Mouse (Mus musculus): Measurements from ENCODE around the gene Plg. TPM values are rescaled to one million over a fixed set of nuclear protein-coding genes. Genes with fewer than 3 reads are reported as not detected.

The Plg gene
- not detected in 2 replicates for polyA plus RNA-seq (2014; fragmentation: Nextera tagmentation; extraction: Ambion mirVana)

DNA sequence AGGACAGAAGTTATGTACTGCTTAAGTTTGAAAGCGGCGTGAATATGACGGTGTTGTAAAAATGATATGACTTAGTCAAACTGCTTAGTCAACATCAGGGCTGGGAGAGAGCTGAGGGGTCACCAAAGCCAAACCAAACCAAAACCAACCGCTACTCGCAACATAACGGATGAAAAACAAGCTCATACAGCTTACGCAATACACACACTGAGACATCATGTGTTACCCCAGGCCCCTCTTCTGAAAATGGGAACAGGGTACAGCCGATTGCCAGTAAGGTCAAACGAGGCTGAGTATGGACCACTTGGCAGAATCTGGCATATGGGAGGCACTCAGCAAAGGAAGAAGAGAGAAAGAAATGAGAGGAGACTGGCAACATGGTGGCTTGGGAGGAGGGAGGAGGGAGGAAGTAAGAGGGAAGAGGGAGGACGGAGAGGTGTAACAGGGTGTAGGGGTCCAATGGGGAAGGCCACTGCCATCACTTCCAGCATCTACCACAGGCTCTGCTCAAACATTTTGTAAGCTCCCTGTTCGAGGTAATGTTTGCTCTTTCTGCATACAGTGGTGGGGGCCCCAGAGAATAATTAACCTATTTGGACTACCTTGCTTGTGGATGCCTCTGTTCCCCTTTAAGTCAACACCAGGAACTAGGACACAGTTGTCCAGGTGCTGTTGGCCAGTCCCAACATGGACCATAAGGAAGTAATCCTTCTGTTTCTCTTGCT, at the start of gene Plg:
Gene Plg, plus strand, starts transcription at position 628 of the 725 bp plus-strand sequence.
- Histone ChIP-seq H3K27ac (replicated peaks; ENCODE audit: low read depth, low read length) (no peak within 1 kb of the TSS), H3K4me3 (replicated peaks; ENCODE audit: low read depth, low read length) (no peak within 1 kb of the TSS), H3K9me3 (ENCODE audit: control insufficient read depth, low read length) (no peaks in the 10 kb centered on the region), H3K27me3 (ENCODE audit: control insufficient read depth, insufficient read depth, low read length) (no peaks in the 10 kb centered on the region), H3K9ac (replicated peaks; ENCODE audit: low read length) (no peak within 1 kb of the TSS), H3K4me1 (ENCODE audit: control insufficient read depth, insufficient read depth, low read length) (no peaks in the 10 kb centered on the region), H3K4me2 (ENCODE audit: low read length) (no peak within 1 kb of the TSS), H3K36me3 (ENCODE audit: control insufficient read depth, insufficient read depth, low read length) (no peaks in the 10 kb centered on the region)
- ATAC-seq (ENCODE audit: low FRiP score, low TSS enrichment) (no peak), DNase-seq (no peak)
- WGBS, result 95% methylated on average over 11 of the region's 11 CpGs

DNA sequence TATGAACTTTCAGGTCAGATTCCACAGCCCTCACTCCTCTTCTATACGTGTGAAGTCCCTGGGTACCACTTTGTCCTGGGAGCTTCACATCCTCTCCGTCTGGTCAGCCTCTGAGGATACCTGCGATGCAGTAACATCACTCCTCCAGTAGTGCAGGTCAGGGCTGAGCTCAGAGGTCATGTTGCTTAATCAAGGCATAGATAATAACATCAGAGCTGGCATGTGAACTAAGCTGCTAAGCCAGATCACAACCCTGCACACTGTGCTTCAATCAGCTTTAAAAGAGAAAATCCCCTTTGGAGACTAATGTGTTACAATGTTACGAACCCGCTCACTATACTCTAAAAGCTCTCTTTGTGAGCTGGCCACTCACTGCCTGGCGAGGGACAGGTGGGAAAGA, 43.3 kb upstream of the Plg start:
- H3K27ac ChIP-seq (replicated peaks; ENCODE audit: low read depth, low read length), result no peak overlapping the region
- ATAC-seq (ENCODE audit: low FRiP score, low TSS enrichment) (no peak), DNase-seq (no peak)
- no peaks in the 10 kb centered on the region for H3K9me3 ChIP-seq (ENCODE audit: control insufficient read depth, low read length)
- WGBS, result 47% methylated on average over 6 of the region's 6 CpGs
- H3K4me1 ChIP-seq (ENCODE audit: control insufficient read depth, insufficient read depth, low read length), result no peaks in the 10 kb centered on the region
- H3K36me3 ChIP-seq (ENCODE audit: control insufficient read depth, insufficient read depth, low read length), result no peaks in the 10 kb centered on the region
- no peak overlapping the region for H3K4me2 ChIP-seq (ENCODE audit: low read length)
- no peak overlapping the region for H3K9ac ChIP-seq (replicated peaks; ENCODE audit: low read length)
- H3K4me3 ChIP-seq (replicated peaks; ENCODE audit: low read depth, low read length), result no peak overlapping the region
- H3K27me3 ChIP-seq (ENCODE audit: control insufficient read depth, insufficient read depth, low read length), result no peaks in the 10 kb centered on the region

DNA sequence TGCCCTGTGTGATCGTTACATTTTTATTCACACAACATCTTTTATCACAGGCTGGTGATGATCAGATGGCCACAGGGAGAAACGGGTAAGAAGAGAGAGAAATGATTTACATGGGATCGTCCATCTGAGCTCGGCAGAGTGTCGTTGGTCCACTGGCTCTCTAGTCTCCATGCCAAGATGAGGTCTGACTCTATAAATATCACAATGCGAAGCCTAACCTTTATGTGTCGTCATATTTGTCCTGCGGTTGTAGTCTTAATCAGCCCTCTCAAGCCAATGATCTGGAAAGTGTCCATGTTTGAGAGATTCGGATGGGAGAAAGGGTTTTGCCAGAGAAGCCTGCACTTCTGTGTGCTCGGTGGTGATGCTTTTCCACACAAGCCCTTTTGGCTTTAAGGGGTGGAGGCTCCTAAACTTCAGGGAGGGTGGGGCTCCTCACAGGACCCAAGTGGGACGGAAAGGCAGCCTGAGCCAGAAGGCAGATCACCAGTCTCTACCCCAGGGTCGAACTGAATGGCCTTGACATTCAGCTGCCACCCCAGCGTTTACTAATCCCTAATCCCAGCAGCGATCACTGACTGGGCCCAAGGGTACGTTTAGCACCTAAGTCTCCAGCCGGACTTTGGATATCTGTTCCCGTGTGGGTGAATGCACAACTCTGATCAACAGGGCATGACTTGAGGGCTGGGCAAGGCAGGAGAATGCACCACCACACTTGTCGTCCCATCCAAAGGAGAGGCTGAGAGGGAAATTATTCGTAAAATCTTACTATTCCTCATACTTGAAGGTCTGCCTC, 42.1 kb upstream of the Plg start:
- 80% methylated on average over 19 of the region's 19 CpGs for WGBS
- H3K27me3 ChIP-seq (ENCODE audit: control insufficient read depth, insufficient read depth, low read length), result no peaks in the 10 kb centered on the region
- ATAC-seq (ENCODE audit: low FRiP score, low TSS enrichment), result no peak
- H3K4me2 ChIP-seq (ENCODE audit: low read length), result no peak overlapping the region
- no peaks in the 10 kb centered on the region for H3K9me3 ChIP-seq (ENCODE audit: control insufficient read depth, low read length)
- H3K4me1 ChIP-seq (ENCODE audit: control insufficient read depth, insufficient read depth, low read length), result no peaks in the 10 kb centered on the region
- H3K4me3 ChIP-seq (replicated peaks; ENCODE audit: low read depth, low read length), result no peak overlapping the region
- no peak overlapping the region for H3K9ac ChIP-seq (replicated peaks; ENCODE audit: low read length)
- no peak for DNase-seq
- no peaks in the 10 kb centered on the region for H3K36me3 ChIP-seq (ENCODE audit: control insufficient read depth, insufficient read depth, low read length)
- no peak overlapping the region for H3K27ac ChIP-seq (replicated peaks; ENCODE audit: low read depth, low read length)

GRCm38 (mm10) chr17:12337156-12337555, 41.3 kb upstream of the Plg start:
- Histone ChIP-seq H3K27ac (replicated peaks; ENCODE audit: low read depth, low read length) (no peak overlapping the region), H3K4me1 (ENCODE audit: control insufficient read depth, insufficient read depth, low read length) (no peaks in the 10 kb centered on the region), H3K36me3 (ENCODE audit: control insufficient read depth, insufficient read depth, low read length) (no peaks in the 10 kb centered on the region), H3K4me2 (ENCODE audit: low read length) (no peak overlapping the region), H3K9ac (replicated peaks; ENCODE audit: low read length) (no peak overlapping the region), H3K9me3 (ENCODE audit: control insufficient read depth, low read length) (no peaks in the 10 kb centered on the region), H3K4me3 (replicated peaks; ENCODE audit: low read depth, low read length) (no peak overlapping the region), H3K27me3 (ENCODE audit: control insufficient read depth, insufficient read depth, low read length) (no peaks in the 10 kb centered on the region)
- DNase-seq (no peak), ATAC-seq (ENCODE audit: low FRiP score, low TSS enrichment) (no peak)
- 84% methylated on average over 4 of the region's 4 CpGs for WGBS

GRCm38 (mm10) chr17:12343702-12344376, 34.6 kb upstream of the Plg start:
- Histone ChIP-seq H3K4me3 (replicated peaks; ENCODE audit: low read depth, low read length) (no peak overlapping the region), H3K27me3 (ENCODE audit: control insufficient read depth, insufficient read depth, low read length) (no peaks in the 10 kb centered on the region), H3K27ac (replicated peaks; ENCODE audit: low read depth, low read length) (no peak overlapping the region), H3K4me1 (ENCODE audit: control insufficient read depth, insufficient read depth, low read length) (no peaks in the 10 kb centered on the region), H3K9ac (replicated peaks; ENCODE audit: low read length) (no peak overlapping the region), H3K36me3 (ENCODE audit: control insufficient read depth, insufficient read depth, low read length) (no peaks in the 10 kb centered on the region), H3K9me3 (ENCODE audit: control insufficient read depth, low read length) (no peaks in the 10 kb centered on the region), H3K4me2 (ENCODE audit: low read length) (no peak overlapping the region)
- ATAC-seq (ENCODE audit: low FRiP score, low TSS enrichment) (no peak), DNase-seq (peak; percentile 40)
- 84% methylated on average over 9 of the region's 9 CpGs for WGBS

DNA sequence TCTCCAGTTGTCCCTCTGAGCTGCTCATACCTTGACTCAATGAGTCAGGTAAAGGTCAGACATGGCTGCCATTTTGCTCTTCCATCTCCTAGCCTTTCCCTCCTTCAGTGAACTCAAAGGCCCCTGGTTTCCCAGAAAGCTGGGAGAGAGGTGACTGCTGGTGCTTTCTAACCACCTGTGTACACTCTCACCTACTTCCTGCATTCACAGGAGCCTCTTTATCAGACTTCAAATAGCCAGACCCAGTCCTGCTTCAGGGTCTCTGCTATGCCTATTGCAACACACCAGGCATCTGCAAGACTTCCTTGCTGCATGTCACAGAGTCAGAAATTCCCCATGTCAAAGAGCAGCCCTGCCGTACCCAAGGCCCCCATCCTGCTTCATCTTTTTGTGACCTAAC, 30.9 kb upstream of the Plg start:
- H3K4me1 ChIP-seq (ENCODE audit: control insufficient read depth, insufficient read depth, low read length), result no peaks in the 10 kb centered on the region
- H3K4me3 ChIP-seq (replicated peaks; ENCODE audit: low read depth, low read length), result no peak overlapping the region
- DNase-seq (no peak), ATAC-seq (ENCODE audit: low FRiP score, low TSS enrichment) (no peak)
- no peak overlapping the region for H3K9ac ChIP-seq (replicated peaks; ENCODE audit: low read length)
- H3K9me3 ChIP-seq (ENCODE audit: control insufficient read depth, low read length), result no peaks in the 10 kb centered on the region; the same call in 1 of the 2 replicates
- 88% methylated on average over 1 of the region's 1 CpGs for WGBS
- H3K4me2 ChIP-seq (ENCODE audit: low read length), result no peak overlapping the region
- no peak overlapping the region for H3K27ac ChIP-seq (replicated peaks; ENCODE audit: low read depth, low read length)
- no peaks in the 10 kb centered on the region for H3K27me3 ChIP-seq (ENCODE audit: control insufficient read depth, insufficient read depth, low read length)
- H3K36me3 ChIP-seq (ENCODE audit: control insufficient read depth, insufficient read depth, low read length), result no peaks in the 10 kb centered on the region

DNA sequence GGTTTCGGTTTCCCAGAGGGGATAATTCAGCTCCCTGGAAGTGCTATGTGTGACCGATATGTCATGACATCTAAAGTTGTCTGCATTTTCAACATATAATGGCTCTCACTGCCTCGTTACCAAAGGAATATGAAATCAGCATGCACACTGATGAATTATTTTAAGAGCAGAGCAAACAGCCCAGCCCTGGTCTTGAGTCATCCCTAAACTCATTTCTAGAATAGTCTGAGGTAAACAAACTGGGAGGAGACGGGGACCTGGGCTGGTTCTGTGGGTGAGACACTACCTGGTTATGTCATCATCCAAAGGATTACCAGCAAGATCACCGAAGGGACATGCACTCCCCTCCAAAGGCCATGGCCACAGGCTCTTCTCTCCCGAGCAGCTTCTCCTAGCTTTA, 26.8 kb upstream of the Plg start:
- Histone ChIP-seq H3K4me1 (ENCODE audit: control insufficient read depth, insufficient read depth, low read length) (no peaks in the 10 kb centered on the region), H3K4me3 (replicated peaks; ENCODE audit: low read depth, low read length) (no peak overlapping the region), H3K9me3 (ENCODE audit: control insufficient read depth, low read length) (no peaks in the 10 kb centered on the region; the same call in 1 of the 2 replicates), H3K4me2 (ENCODE audit: low read length) (no peak overlapping the region), H3K27me3 (ENCODE audit: control insufficient read depth, insufficient read depth, low read length) (no peaks in the 10 kb centered on the region), H3K9ac (replicated peaks; ENCODE audit: low read length) (no peak overlapping the region), H3K27ac (replicated peaks; ENCODE audit: low read depth, low read length) (no peak overlapping the region), H3K36me3 (ENCODE audit: control insufficient read depth, insufficient read depth, low read length) (no peaks in the 10 kb centered on the region)
- no peak for ATAC-seq (ENCODE audit: low FRiP score, low TSS enrichment)
- no peak for DNase-seq
- 91% methylated on average over 6 of the region's 6 CpGs for WGBS

DNA sequence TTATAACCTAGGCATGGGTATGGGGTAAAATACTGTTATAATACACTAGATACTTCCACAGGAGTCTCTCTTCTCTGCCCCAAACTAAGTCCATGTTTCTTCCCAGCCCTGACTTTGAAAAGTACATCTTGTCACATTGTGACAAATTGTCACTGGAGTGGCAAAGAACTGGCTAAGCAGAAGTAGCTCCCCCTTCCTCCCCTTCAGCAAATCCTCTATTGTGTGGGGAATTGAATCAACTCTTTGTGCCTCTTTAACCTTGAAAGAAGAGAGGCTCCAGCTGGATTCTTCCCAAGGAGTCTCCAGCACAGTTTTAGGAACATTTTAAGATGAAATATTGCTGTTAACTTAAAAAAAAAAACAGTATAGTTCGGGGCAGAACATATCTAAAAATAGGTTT, 25.6 kb upstream of the Plg start:
- H3K27ac ChIP-seq (replicated peaks; ENCODE audit: low read depth, low read length), result no peak overlapping the region
- peak; percentile 29 for DNase-seq
- 49% methylated on average over 1 of the region's 1 CpGs for whole genome bisulfite sequencing

More for the DNA sequence above, 25.6 kb upstream of the Plg start:
- H3K9ac ChIP-seq (replicated peaks; ENCODE audit: low read length), result no peak overlapping the region
- H3K9me3 ChIP-seq (ENCODE audit: control insufficient read depth, low read length), result no peaks in the 10 kb centered on the region; the same call in 1 of the 2 replicates
- H3K4me3 ChIP-seq (replicated peaks; ENCODE audit: low read depth, low read length), result no peak overlapping the region
- no peak for ATAC-seq (ENCODE audit: low FRiP score, low TSS enrichment)
- no peaks in the 10 kb centered on the region for H3K27me3 ChIP-seq (ENCODE audit: control insufficient read depth, insufficient read depth, low read length)
- no peak overlapping the region for H3K4me2 ChIP-seq (ENCODE audit: low read length)
- no peaks in the 10 kb centered on the region for H3K4me1 ChIP-seq (ENCODE audit: control insufficient read depth, insufficient read depth, low read length)
- H3K36me3 ChIP-seq (ENCODE audit: control insufficient read depth, insufficient read depth, low read length), result no peaks in the 10 kb centered on the region

Data from midbrain, embryonic 14.5 days (tissue).